23 mouse cellular contexts compared by ENCODE assay signal in the genomic region with DNA sequence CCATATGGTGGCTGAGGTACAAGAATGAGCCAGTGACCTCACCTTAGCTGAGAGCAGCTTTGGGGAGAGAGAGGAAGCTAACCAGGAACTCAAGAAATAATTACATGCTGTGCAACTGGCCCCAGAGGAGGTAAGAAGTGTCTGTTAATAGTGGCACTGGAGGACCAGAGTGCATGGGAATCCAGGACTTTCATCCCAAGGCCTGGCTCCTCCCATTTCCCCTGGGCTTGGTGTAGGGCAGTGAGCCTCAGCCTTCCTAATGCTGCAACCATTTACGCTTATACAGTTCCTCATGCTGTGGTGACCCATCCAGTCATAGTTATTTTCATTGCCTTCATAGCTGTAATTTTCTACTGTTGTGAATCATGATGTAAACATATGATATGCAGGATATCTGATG. TPM values are rescaled to one million over a fixed set of nuclear protein-coding genes. Genes with fewer than 3 reads are reported as not detected.
A peak's percentile ranks its signal among the peaks of the same experiment; 100 is the strongest.
DNase-seq lines count a peak whose midpoint lies in the region; ATAC-seq and TF ChIP-seq lines count a peak whose summit lies in the region.
"Had no signal": no experiment of that assay in that cellular context is flagged by ENCODE, and none has a peak within 500 bp of the region (broad histone marks: within the 10 kb centered on the region; RNA-seq: fewer than 3 reads in every experiment).

No protein-coding gene starts in this region.

- TF ChIP-seq POLR2A in thymus, adult 2 months (IDR thresholded peaks at IDR 0.05; ENCODE audit: control insufficient read depth, extremely low read depth, insufficient read depth, low read length, poor library complexity): no peak

- no peak overlapping the region for H3K4me3 ChIP-seq in kidney, postnatal 0 days (replicated peaks; ENCODE audit: low read depth, low read length)
- no peak overlapping the region for H3K4me3 ChIP-seq in intestine, embryonic 15.5 days (replicated peaks)
- no peak overlapping the region for H3K4me3 ChIP-seq in intestine, postnatal 0 days (ENCODE audit: low read depth, low read length)
- H3K4me3 ChIP-seq in thymus, adult 2 months (ENCODE audit: control insufficient read depth, insufficient read depth, low read length): no peak overlapping the region
- H3K4me3 ChIP-seq: embryonic facial prominence, embryonic 10.5 days; embryonic facial prominence, embryonic 12.5 days; forebrain, embryonic 13.5 days; forebrain, embryonic 15.5 days had no signal

- no peak overlapping the region for H3K9ac ChIP-seq in kidney, postnatal 0 days (ENCODE audit: low read depth, low read length)
- H3K9ac ChIP-seq in intestine, embryonic 15.5 days: no peak overlapping the region
- no peak overlapping the region for H3K9ac ChIP-seq in intestine, postnatal 0 days (ENCODE audit: low read depth, low read length)
- H3K9ac ChIP-seq: embryonic facial prominence, embryonic 12.5 days; forebrain, embryonic 13.5 days; forebrain, embryonic 15.5 days had no signal

- DNase-seq in kidney, postnatal 0 days (ENCODE audit: low spot score): no peak
- no peak for DNase-seq in kidney, postnatal 25 days
- DNase-seq in thymus, adult 2 months: no peak
- DNase-seq: adrenal gland, adult 8-10 months; adrenal gland, postnatal 14 days; adrenal gland, postnatal 36 days; B cell, adult 2 months; cerebellum, adult 11-12 months; cerebellum, adult 2 months; cerebellum, adult 9-10 months; cerebellum, postnatal 10 days; cerebellum, postnatal 25 days had no signal

- WGBS in kidney, postnatal 0 days: 89% methylated on average over 1 of the region's 1 CpGs
- 100% methylated on average over 1 of the region's 1 CpGs for WGBS in intestine, embryonic 15.5 days
- 45% methylated on average over 1 of the region's 1 CpGs for WGBS in intestine, postnatal 0 days
- WGBS in thymus, adult 2 months: 96% methylated on average over 1 of the region's 1 CpGs

- no peak for TF ChIP-seq CTCF in kidney, postnatal 0 days (IDR thresholded peaks at IDR 0.05; ENCODE audit: low read depth)
- TF ChIP-seq CTCF in intestine, postnatal 0 days (IDR thresholded peaks at IDR 0.05; ENCODE audit: low read depth): no peak
- TF ChIP-seq CTCF in thymus, adult 2 months (IDR thresholded peaks at IDR 0.05; ENCODE audit: borderline replicate concordance, control insufficient read depth, extremely low read depth, insufficient read depth, low read length, poor library complexity): no peak

- no peaks in the 10 kb centered on the region for H3K27me3 ChIP-seq in kidney, postnatal 0 days (ENCODE audit: insufficient read depth, low read length)
- no peaks in the 10 kb centered on the region for H3K27me3 ChIP-seq in intestine, embryonic 15.5 days (replicated peaks)
- H3K27me3 ChIP-seq in intestine, postnatal 0 days (replicated peaks; ENCODE audit: control insufficient read depth, insufficient read depth, low read length): no peaks in the 10 kb centered on the region
- H3K27me3 ChIP-seq in thymus, adult 2 months (ENCODE audit: control insufficient read depth, insufficient read depth, low read length): no peaks in the 10 kb centered on the region
- H3K27me3 ChIP-seq: CH12.LX; embryonic facial prominence, embryonic 12.5 days; forebrain, embryonic 13.5 days; forebrain, embryonic 15.5 days; Patski had no signal

- H3K27ac ChIP-seq in kidney, postnatal 0 days: no peak overlapping the region
- no peak overlapping the region for H3K27ac ChIP-seq in intestine, embryonic 15.5 days
- H3K27ac ChIP-seq in intestine, postnatal 0 days (ENCODE audit: low read depth, low read length): no peak overlapping the region
- H3K27ac ChIP-seq in thymus, adult 2 months (ENCODE audit: control insufficient read depth, insufficient read depth, low read length): no peak overlapping the region
- H3K27ac ChIP-seq: embryonic facial prominence, embryonic 10.5 days; embryonic facial prominence, embryonic 12.5 days; forebrain, embryonic 13.5 days; forebrain, embryonic 15.5 days had no signal

- H3K4me1 ChIP-seq in kidney, postnatal 0 days (replicated peaks; ENCODE audit: insufficient read depth, low read length): 0 out of 2 replicates have a peak, but pooled peaks cover 3% of the 10 kb centered on the region
- H3K4me1 ChIP-seq in intestine, embryonic 15.5 days (replicated peaks): no peaks in the 10 kb centered on the region
- H3K4me1 ChIP-seq in intestine, postnatal 0 days (replicated peaks; ENCODE audit: control insufficient read depth, insufficient read depth, low read length): no peaks in the 10 kb centered on the region
- H3K4me1 ChIP-seq in thymus, adult 2 months (replicated peaks; ENCODE audit: control insufficient read depth, insufficient read depth, low read length): peaks cover 7% of the 10 kb centered on the region

- H3K4me2 ChIP-seq in kidney, postnatal 0 days (ENCODE audit: low read length): no peak overlapping the region
- no peak overlapping the region for H3K4me2 ChIP-seq in intestine, embryonic 15.5 days (replicated peaks)
- no peak overlapping the region for H3K4me2 ChIP-seq in intestine, postnatal 0 days (replicated peaks; ENCODE audit: low read depth)
- H3K4me2 ChIP-seq: embryonic facial prominence, embryonic 12.5 days; forebrain, embryonic 13.5 days; forebrain, embryonic 15.5 days had no signal

- H3K36me3 ChIP-seq in kidney, postnatal 0 days (ENCODE audit: insufficient read depth, low read length): no peaks in the 10 kb centered on the region
- H3K36me3 ChIP-seq in intestine, embryonic 15.5 days: no peaks in the 10 kb centered on the region
- no peaks in the 10 kb centered on the region for H3K36me3 ChIP-seq in intestine, postnatal 0 days (ENCODE audit: control insufficient read depth, insufficient read depth)
- no peaks in the 10 kb centered on the region for H3K36me3 ChIP-seq in thymus, adult 2 months (ENCODE audit: control insufficient read depth, insufficient read depth, low read length)
- H3K36me3 ChIP-seq: embryonic facial prominence, embryonic 10.5 days; embryonic facial prominence, embryonic 12.5 days; forebrain, embryonic 15.5 days; G1E had no signal

- H3K9me3 ChIP-seq in kidney, postnatal 0 days (replicated peaks; ENCODE audit: low read length): no peaks in the 10 kb centered on the region
- no peaks in the 10 kb centered on the region for H3K9me3 ChIP-seq in intestine, embryonic 15.5 days
- H3K9me3 ChIP-seq in intestine, postnatal 0 days (ENCODE audit: control insufficient read depth): no peaks in the 10 kb centered on the region
- H3K9me3 ChIP-seq: embryonic facial prominence, embryonic 10.5 days; embryonic facial prominence, embryonic 12.5 days; forebrain, embryonic 13.5 days; forebrain, embryonic 15.5 days; G1E had no signal

- ATAC-seq in kidney, postnatal 0 days (replicated peaks; ENCODE audit: low FRiP score, low read depth): peak; percentile 43; the same call in 1 of the 2 replicates
- ATAC-seq in intestine, embryonic 15.5 days: peak; percentile 34; the same call in 1 of the 2 replicates
- peak; percentile 79 for ATAC-seq in intestine, postnatal 0 days
- ATAC-seq: activated CD4-positive, CD25-positive, alpha-beta regulatory T cell, adult 4 months; CD4-positive, CD25-positive, alpha-beta regulatory T cell, adult 4 months; forebrain, embryonic 13.5 days; forebrain, embryonic 15.5 days; Patski had no signal

RNA-seq across cellular contexts. Expression of a gene that starts 17.4 kb away (rescaled TPM):
- 12.6 and 13.2 TPM in 2 replicates for polyA plus RNA-seq in kidney, postnatal 0 days (2015; fragmentation: Nextera tagmentation; extraction: Ambion mirVana)
- polyA plus RNA-seq in intestine, embryonic 15.5 days (2015; fragmentation: Nextera tagmentation; extraction: Ambion mirVana): 8.4 and 8.5 TPM in 2 replicates
- polyA plus RNA-seq in intestine, postnatal 0 days (2015; fragmentation: Nextera tagmentation; extraction: Ambion mirVana): 5.3 and 5.4 TPM in 2 replicates
- 39.3 and 43.9 TPM in 2 replicates for polyA plus RNA-seq in thymus, adult 2 months (2012; rRNA removed)
